Mouse (Mus musculus): ENCODE measurements around the gene Ppfibp1.

GRCm38 (mm10) chr6:147023568-147023967, 135.3 kb downstream of the Ppfibp1 start:
- no peak for TF ChIP-seq CTCF (IDR thresholded peaks at IDR 0.05)
- TF ChIP-seq EP300 (IDR thresholded peaks at IDR 0.05) = no peak
